Mouse (Mus musculus) mammary gland, adult 2 months (tissue): ENCODE data around the gene Il1rn. TPM values are rescaled to one million over a fixed set of nuclear protein-coding genes. Genes with fewer than 3 reads are reported as not detected.

Source experiments
- polyA plus RNA-seq: library from polyadenylated mRNA; depleted of rRNA; stranded (reverse); fragments of >200 nt; gene quantifications from 2 replicates; pipeline ENCODE4 v1.2.3, GENCODE M21; 2012; ENCODE audit warnings: low replicate concordance; rRNA removed

Gene Il1rn
- polyA plus RNA-seq, result 1.6 and 1.8 TPM in 2 replicates

DNA sequence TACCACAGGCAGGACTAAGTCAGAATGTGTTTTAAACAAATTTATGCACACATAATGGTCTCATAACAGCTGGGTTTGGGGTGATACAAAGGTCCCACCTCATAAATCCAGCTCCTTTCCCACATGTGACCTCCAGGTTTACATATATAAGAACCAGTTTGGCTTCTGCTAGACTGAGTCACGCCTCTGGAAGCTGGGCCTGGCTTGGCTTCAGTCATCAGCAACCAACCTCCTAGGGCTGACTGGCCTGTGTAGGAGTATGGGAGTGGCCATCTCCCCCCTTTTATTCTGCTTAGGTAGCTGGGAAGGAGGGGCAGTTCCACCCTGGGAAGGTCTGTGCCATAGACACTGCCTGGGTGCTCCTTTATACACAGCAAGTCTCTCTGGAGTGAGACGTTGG is at the start of gene Il1rn:
Gene Il1rn (plus strand): TSS at position 309 of the 400 bp plus-strand sequence.

DNA sequence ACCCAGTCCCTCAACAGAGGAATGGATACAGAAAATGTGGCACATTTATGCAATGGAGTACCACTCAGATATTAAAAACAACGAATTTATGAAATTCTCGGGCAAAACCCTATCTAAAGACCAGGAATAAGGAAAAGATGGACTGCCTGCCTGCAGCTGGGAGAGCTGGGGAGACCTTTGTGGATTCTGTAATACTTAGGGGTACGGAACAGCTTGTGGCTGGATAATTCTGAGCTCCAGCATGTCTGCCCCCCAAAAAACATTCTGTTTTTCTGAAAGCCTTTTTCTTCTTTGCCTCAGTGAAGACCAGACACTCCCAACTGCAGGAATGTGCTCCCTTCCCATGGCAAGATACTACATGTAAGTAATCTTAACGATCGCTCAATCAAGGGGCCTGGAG is 45.8 kb upstream of the Il1rn start, which contains the start of gene Il1f10:
Gene Il1f10 (plus strand): TSS at position 301 of the 400 bp plus-strand sequence.

DNA sequence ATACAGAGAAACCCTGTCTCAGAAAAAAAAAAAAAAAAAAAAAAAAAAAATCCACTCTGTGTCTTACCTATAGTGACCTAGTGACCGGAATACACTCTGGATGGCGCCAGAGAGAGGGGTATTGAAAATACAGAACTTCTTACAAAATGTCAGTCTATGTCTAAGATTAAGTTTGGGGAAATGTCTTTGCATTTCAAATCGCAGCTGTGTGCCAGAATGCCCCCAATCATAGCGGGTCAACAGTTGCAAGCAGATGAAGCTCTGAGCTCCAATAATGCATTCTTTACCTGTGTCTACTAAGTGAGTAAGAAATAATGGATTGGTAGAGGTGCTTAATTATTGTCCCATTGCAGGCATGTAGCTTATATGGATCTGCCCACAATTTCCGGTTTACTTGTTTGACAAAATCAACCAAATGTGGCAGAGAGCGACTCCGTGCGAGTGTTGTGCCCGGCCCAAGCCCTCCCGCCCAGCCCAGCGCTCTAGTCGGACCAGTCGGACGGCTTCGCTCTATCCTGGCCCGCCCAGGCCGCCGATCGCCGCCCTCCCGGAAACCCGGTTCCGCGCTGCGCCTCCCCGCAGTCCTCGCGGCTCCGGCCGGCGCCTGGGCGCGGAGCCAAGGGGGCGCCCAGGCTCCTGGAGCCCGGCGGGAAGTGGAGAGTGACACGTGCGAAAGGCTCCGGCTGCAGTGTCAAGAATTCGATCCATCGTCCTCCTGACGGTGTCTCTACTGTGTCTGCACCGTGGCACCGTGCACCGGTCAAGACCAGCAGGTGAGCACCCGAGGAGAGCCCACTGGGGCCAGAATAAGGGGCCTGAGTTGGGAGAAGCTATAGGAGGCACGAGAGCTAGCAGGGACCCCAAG is 30.6 kb downstream of the Il1rn start, which contains the start of gene Psd4:
Gene Psd4 (plus strand): TSS at position 551 of the 865 bp plus-strand sequence.

Other genes starting within 250 kb of the Il1rn start
- gene Tbpl2, start 240.3 kb upstream of the Il1rn start, polyA plus RNA-seq, result not detected in 2 replicates
- gene Il1f8, start 183.7 kb upstream of the Il1rn start, polyA plus RNA-seq, result 0.24 TPM in 1 of 2 replicates, not detected in the other
- 0.16 TPM in 1 of 2 replicates, not detected in the other for gene Il1f9, start 150.4 kb upstream of the Il1rn start, polyA plus RNA-seq
- gene Il1f6, start 121.4 kb upstream of the Il1rn start, polyA plus RNA-seq, result not detected in 2 replicates
- 0.91 TPM in 1 of 2 replicates, not detected in the other for gene Il1f5, start 59.9 kb upstream of the Il1rn start, polyA plus RNA-seq
- gene Il1f10, start 45.7 kb upstream of the Il1rn start, polyA plus RNA-seq, result not detected in 2 replicates
- gene Psd4, start 30.7 kb downstream of the Il1rn start, polyA plus RNA-seq, result 20.4 and 23.1 TPM in 2 replicates
- not detected in 2 replicates for gene Pax8, start 138.7 kb downstream of the Il1rn start, polyA plus RNA-seq